Comparison of ENCODE assay signal across 8 mouse cellular contexts in the genomic region with DNA sequence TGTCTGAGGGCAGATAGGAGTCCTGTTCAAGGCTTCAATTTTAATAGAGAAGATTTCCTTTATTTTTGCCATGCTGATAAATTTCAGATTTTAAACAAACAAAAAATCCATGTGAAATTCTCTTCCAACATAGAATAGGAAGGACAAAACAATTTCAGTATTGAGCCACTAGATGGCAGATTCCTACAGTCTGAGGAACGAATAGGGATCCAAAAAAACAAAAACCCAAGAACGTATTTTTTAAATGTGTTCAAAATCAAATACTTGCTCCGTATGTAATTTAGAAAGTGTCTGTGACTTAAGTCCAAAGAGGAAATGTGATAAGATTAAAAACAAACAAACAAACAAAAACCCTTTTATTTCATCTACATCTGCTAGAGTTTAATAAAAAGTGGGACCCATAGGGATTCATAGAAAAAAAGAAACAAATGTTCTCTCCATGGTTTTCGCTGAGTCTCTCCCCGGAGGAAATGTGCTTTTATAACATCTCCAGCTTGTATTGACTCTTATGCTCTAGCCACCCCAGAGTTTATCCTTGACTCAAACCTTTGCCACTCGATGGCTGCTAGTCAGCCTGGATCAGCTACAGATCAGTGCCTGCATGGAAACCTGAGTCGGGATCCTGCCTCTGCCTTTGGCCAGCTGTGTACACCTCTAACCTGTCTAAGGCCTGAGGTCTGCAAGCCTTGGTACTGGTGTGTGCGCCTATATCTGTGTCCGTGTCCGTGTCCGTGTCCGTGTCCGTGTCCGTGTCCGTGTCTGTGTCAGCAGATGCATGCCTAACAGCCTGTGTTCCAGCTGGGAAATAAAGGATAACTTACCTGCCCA.
DNase-seq lines count a peak whose midpoint lies in the region; ATAC-seq and TF ChIP-seq lines count a peak whose summit lies in the region.

No protein-coding gene starts in this region.

- H3K9ac ChIP-seq in MEL (ENCODE audit: control insufficient read depth, low read depth, low read length, poor library complexity, severe bottlenecking) = peak overlapping the region; percentile 43
- H3K9ac ChIP-seq in embryonic facial prominence, embryonic 13.5 days = peak overlapping the region; percentile 54; the same call in 1 of the 2 replicates
- no peak overlapping the region for H3K9ac ChIP-seq in intestine, embryonic 14.5 days (ENCODE audit: low read length)

- H3K4me3 ChIP-seq in kidney, adult 2 months (ENCODE audit: insufficient read depth, low read depth, low read length) = no peak overlapping the region
- H3K4me3 ChIP-seq in MEL (ENCODE audit: control insufficient read depth in 1 of 2, insufficient read depth in 1 of 2, low read depth in 2 of 2, low read length in 2 of 2) = peak overlapping the region; percentile 38 to 48; a peak in 3 of 4 replicates
- peak overlapping the region; percentile 32 for H3K4me3 ChIP-seq in embryonic facial prominence, embryonic 13.5 days
- H3K4me3 ChIP-seq in intestine, embryonic 14.5 days (ENCODE audit: low read depth, low read length) = peak overlapping the region; percentile 22
- peak overlapping the region; percentile 28; the same call in 1 of the 2 replicates for H3K4me3 ChIP-seq in midbrain, embryonic 10.5 days

- no peaks in the 10 kb centered on the region; the same call in 1 of the 2 replicates for H3K4me1 ChIP-seq in kidney, adult 2 months (ENCODE audit: control insufficient read depth, insufficient read depth, low read length)
- H3K4me1 ChIP-seq in MEL (ENCODE audit: control insufficient read depth in 1 of 2, insufficient read depth in 2 of 2, low read length in 2 of 2) = peaks cover 0 to 6% of the 10 kb centered on the region in 2 experiments; a peak in 2 of 4 replicates
- peaks cover 26% of the 10 kb centered on the region for H3K4me1 ChIP-seq in embryonic facial prominence, embryonic 13.5 days
- peaks cover 8% of the 10 kb centered on the region; the same call in 1 of the 2 replicates for H3K4me1 ChIP-seq in intestine, embryonic 14.5 days (replicated peaks; ENCODE audit: control insufficient read depth, insufficient read depth, low read length)
- H3K4me1 ChIP-seq in midbrain, embryonic 10.5 days = peaks cover 26% of the 10 kb centered on the region

- H3K27ac ChIP-seq in kidney, adult 2 months (ENCODE audit: insufficient read depth, low read depth, low read length) = no peak overlapping the region
- H3K27ac ChIP-seq in MEL (ENCODE audit: control insufficient read depth, low read depth, low read length) = no peak overlapping the region
- peak overlapping the region; percentile 78 for H3K27ac ChIP-seq in embryonic facial prominence, embryonic 13.5 days
- H3K27ac ChIP-seq in intestine, embryonic 14.5 days (ENCODE audit: low read depth) = no peak overlapping the region
- no peak overlapping the region for H3K27ac ChIP-seq in midbrain, embryonic 10.5 days (replicated peaks)

- H3K27me3 ChIP-seq in kidney, adult 2 months (replicated peaks; ENCODE audit: control insufficient read depth, insufficient read depth, low read length) = no peaks in the 10 kb centered on the region
- no peaks in the 10 kb centered on the region; a peak in 1 of 4 replicates for H3K27me3 ChIP-seq in MEL (ENCODE audit: control insufficient read depth in 1 of 2, insufficient read depth in 2 of 2, low read length in 2 of 2)
- no peaks in the 10 kb centered on the region for H3K27me3 ChIP-seq in embryonic facial prominence, embryonic 13.5 days
- H3K27me3 ChIP-seq in intestine, embryonic 14.5 days (replicated peaks; ENCODE audit: control insufficient read depth, insufficient read depth, low read length) = no peaks in the 10 kb centered on the region
- H3K27me3 ChIP-seq in midbrain, embryonic 10.5 days (ENCODE audit: low read depth, poor library complexity, severe bottlenecking) = no peaks in the 10 kb centered on the region

- peak; percentile 49 for DNase-seq in kidney, adult 2 months
- no peak for DNase-seq in kidney, postnatal 10 days
- peak; percentile 65 for DNase-seq in MEL (ENCODE audit: low read depth, low spot score)
- DNase-seq in intestine, embryonic 14.5 days (ENCODE audit: low spot score) = no peak
- no peak for DNase-seq in midbrain, embryonic 10.5 days (ENCODE audit: low spot score)
- no peak for DNase-seq in right cerebral cortex, postnatal 4 days
- DNase-seq in layer of hippocampus, adult 8-10 months (ENCODE audit: low spot score in 2 of 2) = no peak

- WGBS in kidney, adult 2 months = 37% methylated on average over 15 of the region's 15 CpGs
- WGBS in embryonic facial prominence, embryonic 13.5 days = 48% methylated on average over 15 of the region's 15 CpGs
- 56% methylated on average over 15 of the region's 15 CpGs for WGBS in intestine, embryonic 14.5 days
- WGBS in midbrain, embryonic 10.5 days = 63% methylated on average over 15 of the region's 15 CpGs

- ATAC-seq in embryonic facial prominence, embryonic 13.5 days (ENCODE audit: insufficient number of reproducible peaks, insufficient read depth, low FRiP score, low TSS enrichment, low read depth) = peak; percentile 54
- ATAC-seq in intestine, embryonic 14.5 days (replicated peaks; ENCODE audit: low FRiP score, low TSS enrichment, low read depth) = no peak

- TF ChIP-seq EP300 in MEL (IDR thresholded peaks at IDR 0.05; ENCODE audit: low read depth in 1 of 2, low read length in 2 of 2) = no peak

- peak overlapping the region; percentile 59 for H3K4me2 ChIP-seq in embryonic facial prominence, embryonic 13.5 days
- peak overlapping the region; percentile 43 for H3K4me2 ChIP-seq in intestine, embryonic 14.5 days (ENCODE audit: low read length)

- no peak for TF ChIP-seq POLR2A in kidney, adult 2 months (IDR thresholded peaks at IDR 0.05; ENCODE audit: low read depth, low read length)
- no peak for TF ChIP-seq POLR2A in MEL (IDR thresholded peaks at IDR 0.05; ENCODE audit: control insufficient read depth in 1 of 2, insufficient read depth in 1 of 2, low read depth in 1 of 2, low read length in 2 of 2, poor library complexity in 1 of 2)

- H3K79me2 ChIP-seq in MEL (ENCODE audit: control insufficient read depth, insufficient read depth, low read length, poor library complexity) = no peaks in the 10 kb centered on the region

- no peaks in the 10 kb centered on the region for H3K36me3 ChIP-seq in kidney, adult 2 months (ENCODE audit: control insufficient read depth, insufficient read depth, low read length)
- H3K36me3 ChIP-seq in MEL (ENCODE audit: control insufficient read depth in 1 of 2, insufficient read depth in 2 of 2, low read length in 2 of 2) = peaks cover 0 to 4% of the 10 kb centered on the region in 2 experiments; a peak in 1 of 4 replicates
- no peaks in the 10 kb centered on the region for H3K36me3 ChIP-seq in embryonic facial prominence, embryonic 13.5 days
- H3K36me3 ChIP-seq in intestine, embryonic 14.5 days (ENCODE audit: control insufficient read depth, insufficient read depth, low read length) = no peaks in the 10 kb centered on the region
- no peaks in the 10 kb centered on the region for H3K36me3 ChIP-seq in midbrain, embryonic 10.5 days

- no peak for TF ChIP-seq CTCF in kidney, adult 2 months (conservative IDR thresholded peaks at IDR 0.05; ENCODE audit: insufficient read depth, insufficient read length, low read depth, low read length)
- TF ChIP-seq CTCF in MEL (IDR thresholded peaks at IDR 0.05 in 2 of 3, conservative IDR thresholded peaks at IDR 0.05 in 1 of 3; ENCODE audit: control insufficient read depth in 1 of 3, insufficient read depth in 1 of 3, low read depth in 2 of 3, low read length in 3 of 3, poor library complexity in 1 of 3, severe bottlenecking in 1 of 3) = peak in 2 of 3 experiments; percentile 41 to 92; a peak in 4 of 6 replicates

- peak; percentile 99 for TF ChIP-seq RAD21 in MEL (IDR thresholded peaks at IDR 0.05; ENCODE audit: low read depth, low read length)

- no peaks in the 10 kb centered on the region for H3K9me3 ChIP-seq in MEL (replicated peaks; ENCODE audit: insufficient read depth, low read length)
- H3K9me3 ChIP-seq in embryonic facial prominence, embryonic 13.5 days = no peaks in the 10 kb centered on the region
- no peaks in the 10 kb centered on the region for H3K9me3 ChIP-seq in intestine, embryonic 14.5 days (ENCODE audit: control insufficient read depth, low read length)
- no peaks in the 10 kb centered on the region for H3K9me3 ChIP-seq in midbrain, embryonic 10.5 days (replicated peaks)

TF ChIP-seq in MEL, 35 proteins besides CTCF, POLR2A, EP300 and RAD21 (continues in another document):
- TF ChIP-seq JUND (IDR thresholded peaks at IDR 0.05; ENCODE audit: low read depth, low read length) = no peak
- no peak for TF ChIP-seq E2F4 (IDR thresholded peaks at IDR 0.05; ENCODE audit: borderline replicate concordance, low read depth, low read length)
- TF ChIP-seq MEF2A (IDR thresholded peaks at IDR 0.05; ENCODE audit: extremely low read depth, insufficient replicate concordance, low read depth, low read length, poor library complexity, severe bottlenecking) = no peak
- no peak for TF ChIP-seq TBP (IDR thresholded peaks at IDR 0.05; ENCODE audit: low read depth, low read length)
- TF ChIP-seq UBTF (IDR thresholded peaks at IDR 0.05; ENCODE audit: borderline replicate concordance, insufficient read depth, low read depth, low read length) = no peak
- TF ChIP-seq MXI1 (IDR thresholded peaks at IDR 0.05; ENCODE audit: low read depth, low read length) = no peak
- no peak for TF ChIP-seq MAX (IDR thresholded peaks at IDR 0.05; ENCODE audit: low read length)
- TF ChIP-seq SIN3A (IDR thresholded peaks at IDR 0.05; ENCODE audit: low read length) = peak; percentile 78
- peak; percentile 93 for TF ChIP-seq SMC3 (IDR thresholded peaks at IDR 0.05; ENCODE audit: low read depth, low read length)
- TF ChIP-seq GABPA (IDR thresholded peaks at IDR 0.05; ENCODE audit: low read depth, low read length) = no peak
- no peak for TF ChIP-seq MAZ (IDR thresholded peaks at IDR 0.05; ENCODE audit: low read depth, low read length)
- TF ChIP-seq USF2 (IDR thresholded peaks at IDR 0.05; ENCODE audit: borderline replicate concordance in 1 of 2, insufficient read depth in 1 of 2, low read depth in 1 of 2, low read length in 2 of 2) = no peak
- no peak for TF ChIP-seq ZMIZ1 (IDR thresholded peaks at IDR 0.05; ENCODE audit: low read depth, low read length)
- TF ChIP-seq POLR2AphosphoS5 (IDR thresholded peaks at IDR 0.05; ENCODE audit: borderline replicate concordance, low read depth, low read length) = no peak
- TF ChIP-seq ZKSCAN1 (IDR thresholded peaks at IDR 0.05; ENCODE audit: low read depth, low read length) = no peak
- no peak; the same call in 1 of the 2 replicates for TF ChIP-seq BHLHE40 (IDR thresholded peaks at IDR 0.05; ENCODE audit: borderline replicate concordance, low read depth, low read length)
- TF ChIP-seq NRF1 (IDR thresholded peaks at IDR 0.05; ENCODE audit: insufficient read depth, low read depth, low read length, poor library complexity, severe bottlenecking) = no peak
- no peak for TF ChIP-seq GATA1 (IDR thresholded peaks at IDR 0.05; ENCODE audit: low read depth, low read length)
- peak; percentile 93 for TF ChIP-seq ZC3H11A (IDR thresholded peaks at IDR 0.05; ENCODE audit: low read depth, low read length)
- no peak for TF ChIP-seq USF1 (IDR thresholded peaks at IDR 0.05; ENCODE audit: low read depth, low read length)
- TF ChIP-seq MAFK (IDR thresholded peaks at IDR 0.05; ENCODE audit: borderline replicate concordance, low read depth, low read length) = no peak

Comparison
In these comparisons a context has a peak if more than half of its experiments do, and no peak if none do; other contexts are left out.
1. DNase-seq: peak in kidney, adult 2 months (single experiment) and MEL (single experiment); none in kidney, postnatal 10 days (single experiment), intestine, embryonic 14.5 days (single experiment), midbrain, embryonic 10.5 days (single experiment), right cerebral cortex, postnatal 4 days (single experiment) and layer of hippocampus, adult 8-10 months (0 of 2).